Mouse (Mus musculus) kidney, adult 2 months (tissue): ENCODE measurements around the gene Mmp25.

ENCODE experiments used
- CTCF ChIP-seq: fragments of 200-500 bp; conservative IDR thresholded peaks from 2 replicates; pipeline ENCODE4 v1.5.1; 2011; ENCODE audit warnings: low read depth, mild to moderate bottlenecking, control low read depth, low read length, moderate library complexity, mixed read lengths; ENCODE audit not compliant: insufficient read depth, insufficient read length
- POLR2A ChIP-seq: fragments of 200-500 bp; IDR thresholded peaks from one replicate; pipeline ENCODE4 v1.6.1; 2011; ENCODE audit warnings: low read depth, low read length, control low read depth

DNA sequence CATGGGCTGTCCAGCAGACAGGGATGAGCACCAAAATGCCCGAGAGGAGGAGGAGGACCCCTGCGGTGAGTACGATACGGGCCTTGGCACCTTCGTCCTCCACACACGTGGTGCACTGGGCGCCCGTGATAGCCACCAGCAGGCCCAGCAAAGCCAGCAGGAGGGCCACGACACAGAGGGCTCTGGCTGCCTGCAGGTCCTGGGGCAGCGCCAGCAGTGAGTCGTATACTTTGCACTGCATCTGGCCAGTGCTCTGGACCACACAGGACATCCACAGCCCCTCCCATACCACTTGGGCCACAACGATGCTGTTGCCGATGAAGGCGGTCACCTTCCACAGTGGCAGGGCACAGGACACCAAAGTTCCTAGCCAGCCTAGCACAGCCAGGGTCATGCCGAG lies 38.1 kb upstream of the Mmp25 start:
- TF ChIP-seq CTCF (no peak), POLR2A (no peak)
